Mouse (Mus musculus) embryonic fibroblast, embryonic 13.5 days (primary cell): ENCODE measurements around the gene Pum1.

Experiments used
- CTCF ChIP-seq: IDR thresholded peaks from 2 replicates; pipeline ENCODE4 v1.5.1; 2011; ENCODE audit warnings: mild to moderate bottlenecking, control low read depth, low read length, moderate library complexity, borderline replicate concordance; ENCODE audit not compliant: insufficient read depth
- POLR2A ChIP-seq: IDR thresholded peaks from 2 replicates; pipeline ENCODE4 v1.6.1; 2011; ENCODE audit warnings: low read depth, mild to moderate bottlenecking, control low read depth, low read length, moderate library complexity

GRCm38 (mm10) chr4:130794771-130795170 lies 131.7 kb downstream of the Pum1 start:
- TF ChIP-seq POLR2A (no peak), CTCF (no peak)
